Mouse (Mus musculus): ENCODE measurements at regions not wholly inside any gene's neighbourhood (a gene's known extent, or its start where the extent isn't known, plus 50 kb on each side); places are given as distances from the start of the nearest gene placed in this dataset.

- TF ChIP-seq CTCF (IDR thresholded peaks at IDR 0.05; ENCODE audit: low read depth) (no peak), EP300 (optimal IDR thresholded peaks at IDR 0.05) (no peak)
Measured at GRCm38 (mm10) chr13:81980094-81980493, 197.2 kb downstream of the Cetn3 start.
